Mouse (Mus musculus) liver, embryonic 12.5 days (tissue): ENCODE measurements around the gene Art3. TPM values are rescaled to one million over a fixed set of nuclear protein-coding genes. Genes with fewer than 3 reads are reported as not detected.

ENCODE experiments used
- ATAC-seq: fragments of 200-750 bp; cut with Nextera tagmentation; 2 replicates; pipeline ENCODE4 v1.8.0; 2017; ENCODE audit warnings: moderate number of reproducible peaks, mild to moderate bottlenecking, moderate library complexity
- H3K27ac ChIP-seq: fragments of 300-500 bp; sonication (generic); 2 replicates; pipeline ENCODE4 v1.5.1; 2016; ENCODE audit warnings: mild to moderate bottlenecking
- H3K27me3 ChIP-seq: fragments of 300-500 bp; sonication (generic); replicated peaks from 2 replicates; pipeline ENCODE4 v1.6.1; 2016; ENCODE audit warnings: mild to moderate bottlenecking, moderate library complexity
- H3K36me3 ChIP-seq: fragments of 300-500 bp; sonication (generic); 2 replicates; pipeline ENCODE4 v1.6.1; 2016; ENCODE audit warnings: mild to moderate bottlenecking, moderate library complexity
- H3K4me1 ChIP-seq: fragments of 300-500 bp; sonication (generic); 2 replicates; pipeline ENCODE4 v1.6.1; 2016
- H3K4me2 ChIP-seq: fragments of 300-500 bp; sonication (generic); 2 replicates; pipeline ENCODE4 v1.6.1; 2016; ENCODE audit warnings: mild to moderate bottlenecking, moderate library complexity
- H3K4me3 ChIP-seq: fragments of 300-500 bp; sonication (generic); 2 replicates; pipeline ENCODE4 v1.5.1; 2016; ENCODE audit warnings: mild to moderate bottlenecking, moderate library complexity
- H3K9ac ChIP-seq: fragments of 300-500 bp; sonication (generic); 2 replicates; pipeline ENCODE4 v1.6.1; 2016; ENCODE audit warnings: mild to moderate bottlenecking, moderate library complexity
- H3K9me3 ChIP-seq: fragments of 300-500 bp; sonication (generic); replicated peaks from 2 replicates; pipeline ENCODE4 v1.6.1; 2016; ENCODE audit warnings: mild to moderate bottlenecking, moderate library complexity
- WGBS: fragments of 180-500 bp; shearing (Covaris S2); methylation state at CpG from one replicate; pipeline ENCODE4 v1.1.7; 2016; ENCODE audit not compliant: insufficient replicate concordance; 5-methylcytosine and 5-hydroxymethylcytosine counted together
- polyA plus RNA-seq: library from polyadenylated mRNA; unstranded; fragments of >200 nt; fragmentation: Nextera tagmentation; extraction: Ambion mirVana; gene quantifications from 2 replicates; pipeline ENCODE4 v1.2.1, GENCODE M21; 2016

Gene Art3
- polyA plus RNA-seq, 1 experiment from 2014 or later, result 1.0 TPM

GRCm38 (mm10) chr5:92403562-92404399, 72.2 kb downstream of the Art3 start:
- no peak for ATAC-seq
- H3K4me2 ChIP-seq, result no peak overlapping the region
- H3K9me3 ChIP-seq, result no peaks in the 10 kb centered on the region
- no peak overlapping the region for H3K4me3 ChIP-seq
- H3K27ac ChIP-seq, result no peak overlapping the region
- 68% methylated on average over 10 of the region's 10 CpGs for WGBS
- H3K27me3 ChIP-seq, result no peaks in the 10 kb centered on the region
- no peak overlapping the region for H3K9ac ChIP-seq
- no peaks in the 10 kb centered on the region for H3K4me1 ChIP-seq
- no peaks in the 10 kb centered on the region for H3K36me3 ChIP-seq

- no peak overlapping the region for H3K4me3 ChIP-seq
- H3K9ac ChIP-seq, result no peak overlapping the region
- WGBS, result 55% methylated on average over 2 of the region's 2 CpGs
- no peaks in the 10 kb centered on the region for H3K27me3 ChIP-seq
- H3K4me1 ChIP-seq, result no peaks in the 10 kb centered on the region
- no peak for ATAC-seq
- H3K27ac ChIP-seq, result no peak overlapping the region
- no peaks in the 10 kb centered on the region for H3K36me3 ChIP-seq
- no peaks in the 10 kb centered on the region for H3K9me3 ChIP-seq
- no peak overlapping the region for H3K4me2 ChIP-seq
Measured at GRCm38 (mm10) chr5:92404400-92404678, 72.7 kb downstream of the Art3 start.

- H3K4me1 ChIP-seq, result no peaks in the 10 kb centered on the region
- no peaks in the 10 kb centered on the region for H3K9me3 ChIP-seq
- no peak for ATAC-seq
- no peak overlapping the region for H3K4me2 ChIP-seq
- no peak overlapping the region for H3K27ac ChIP-seq
- no peaks in the 10 kb centered on the region for H3K27me3 ChIP-seq
- no peak overlapping the region for H3K4me3 ChIP-seq
- WGBS, result 68% methylated on average over 9 of the region's 9 CpGs
- no peak overlapping the region for H3K9ac ChIP-seq
- peaks cover 10% of the 10 kb centered on the region for H3K36me3 ChIP-seq
Measured at GRCm38 (mm10) chr5:92409361-92410155, 77.9 kb downstream of the Art3 start.

GRCm38 (mm10) chr5:92410486-92410885, 78.9 kb downstream of the Art3 start:
- H3K9me3 ChIP-seq, result no peaks in the 10 kb centered on the region
- no peaks in the 10 kb centered on the region for H3K4me1 ChIP-seq
- H3K9ac ChIP-seq, result no peak overlapping the region
- no peaks in the 10 kb centered on the region for H3K27me3 ChIP-seq
- WGBS, result 87% methylated on average over 5 of the region's 5 CpGs
- H3K4me2 ChIP-seq, result no peak overlapping the region
- H3K36me3 ChIP-seq, result peaks cover 18% of the 10 kb centered on the region
- no peak overlapping the region for H3K4me3 ChIP-seq
- no peak for ATAC-seq
- H3K27ac ChIP-seq, result no peak overlapping the region

GRCm38 (mm10) chr5:92411461-92412140, 80.0 kb downstream of the Art3 start:
- H3K27ac ChIP-seq, result no peak overlapping the region
- H3K36me3 ChIP-seq, result peaks cover 28% of the 10 kb centered on the region
- no peak for ATAC-seq
- H3K9me3 ChIP-seq, result no peaks in the 10 kb centered on the region
- H3K27me3 ChIP-seq, result no peaks in the 10 kb centered on the region
- H3K4me3 ChIP-seq, result no peak overlapping the region
- WGBS, result 59% methylated on average over 7 of the region's 7 CpGs
- H3K4me2 ChIP-seq, result no peak overlapping the region
- H3K9ac ChIP-seq, result no peak overlapping the region
- no peaks in the 10 kb centered on the region for H3K4me1 ChIP-seq

GRCm38 (mm10) chr5:92413271-92413981, 81.8 kb downstream of the Art3 start:
- Histone ChIP-seq H3K27me3 (no peaks in the 10 kb centered on the region), H3K27ac (no peak overlapping the region), H3K9ac (no peak overlapping the region), H3K36me3 (peaks cover 45% of the 10 kb centered on the region), H3K4me3 (no peak overlapping the region), H3K9me3 (no peaks in the 10 kb centered on the region), H3K4me1 (no peaks in the 10 kb centered on the region), H3K4me2 (no peak overlapping the region)
- WGBS, result 78% methylated on average over 11 of the region's 11 CpGs
- no peak for ATAC-seq

GRCm38 (mm10) chr5:92413982-92414375, 82.4 kb downstream of the Art3 start:
- no peak overlapping the region for H3K4me3 ChIP-seq
- H3K27ac ChIP-seq, result no peak overlapping the region
- H3K9ac ChIP-seq, result no peak overlapping the region
- WGBS, result 73% methylated on average over 8 of the region's 8 CpGs
- H3K36me3 ChIP-seq, result peaks cover 51% of the 10 kb centered on the region
- no peaks in the 10 kb centered on the region for H3K27me3 ChIP-seq
- no peak overlapping the region for H3K4me2 ChIP-seq
- ATAC-seq, result no peak
- no peaks in the 10 kb centered on the region for H3K9me3 ChIP-seq
- no peaks in the 10 kb centered on the region for H3K4me1 ChIP-seq

- no peak for ATAC-seq
- 87% methylated on average over 11 of the region's 11 CpGs for WGBS
- H3K27ac ChIP-seq, result no peak overlapping the region
- no peak overlapping the region for H3K4me2 ChIP-seq
- H3K36me3 ChIP-seq, result peaks cover 98% of the 10 kb centered on the region
- H3K4me1 ChIP-seq, result no peaks in the 10 kb centered on the region
- H3K4me3 ChIP-seq, result no peak overlapping the region
- H3K27me3 ChIP-seq, result no peaks in the 10 kb centered on the region
- H3K9ac ChIP-seq, result no peak overlapping the region
- no peaks in the 10 kb centered on the region for H3K9me3 ChIP-seq
Measured at GRCm38 (mm10) chr5:92424126-92424525, 92.5 kb downstream of the Art3 start.

GRCm38 (mm10) chr5:92430723-92431122, 99.1 kb downstream of the Art3 start:
- Histone ChIP-seq H3K4me3 (no peak overlapping the region), H3K27ac (no peak overlapping the region), H3K36me3 (peaks cover 47% of the 10 kb centered on the region), H3K9ac (no peak overlapping the region), H3K9me3 (no peaks in the 10 kb centered on the region), H3K4me2 (no peak overlapping the region), H3K27me3 (no peaks in the 10 kb centered on the region), H3K4me1 (peaks cover 16% of the 10 kb centered on the region)
- WGBS, result 87% methylated on average over 5 of the region's 5 CpGs
- ATAC-seq, result no peak

- no peak for ATAC-seq
- 85% methylated on average over 7 of the region's 7 CpGs for WGBS
- H3K4me3 ChIP-seq, result no peak overlapping the region
Measured at GRCm38 (mm10) chr5:92431611-92432010, 100.0 kb downstream of the Art3 start.

GRCm38 (mm10) chr5:92434070-92434469, 102.4 kb downstream of the Art3 start:
- no peaks in the 10 kb centered on the region for H3K9me3 ChIP-seq
- H3K36me3 ChIP-seq, result peaks cover 16% of the 10 kb centered on the region
- H3K4me3 ChIP-seq, result peak overlapping the region; percentile 79
- peak overlapping the region; percentile 92 for H3K27ac ChIP-seq
- WGBS, result 2% methylated on average over 12 of the region's 12 CpGs
- peak overlapping the region; percentile 90 for H3K9ac ChIP-seq
- ATAC-seq, result no peak
- H3K4me2 ChIP-seq, result peak overlapping the region; percentile 85
- no peaks in the 10 kb centered on the region for H3K27me3 ChIP-seq
- H3K4me1 ChIP-seq, result peaks cover 33% of the 10 kb centered on the region

More at GRCm38 (mm10) chr5:92431611-92432010, 100.0 kb downstream of the Art3 start:
- H3K27ac ChIP-seq, result no peak overlapping the region
- H3K36me3 ChIP-seq, result peaks cover 40% of the 10 kb centered on the region
- H3K4me1 ChIP-seq, result peaks cover 20% of the 10 kb centered on the region
- H3K27me3 ChIP-seq, result no peaks in the 10 kb centered on the region
- H3K9me3 ChIP-seq, result no peaks in the 10 kb centered on the region
- no peak overlapping the region for H3K9ac ChIP-seq
- H3K4me2 ChIP-seq, result no peak overlapping the region
